Mouse (Mus musculus) limb, embryonic 14.5 days (tissue): ENCODE measurements around the gene Gng10. TPM values are rescaled to one million over a fixed set of nuclear protein-coding genes. Genes with fewer than 3 reads are reported as not detected.

Source experiments
- ATAC-seq: fragments of 200-750 bp; cut with Nextera tagmentation; 2 replicates; pipeline ENCODE4 v1.8.0; 2017; ENCODE audit warnings: low read depth, moderate number of reproducible peaks, moderate TSS enrichment; ENCODE audit not compliant: low FRiP score
- DNase-seq: peaks from one replicate; pipeline ENCODE4 v3.0.0-alpha.2; 2015; ENCODE audit warnings: low spot score
- H3K27ac ChIP-seq: fragments of 300-500 bp; sonication (generic); replicated peaks from 2 replicates; pipeline ENCODE4 v1.5.1; 2014; ENCODE audit warnings: low read depth, mild to moderate bottlenecking, low read length, moderate library complexity, mixed read lengths
- H3K27me3 ChIP-seq: fragments of 300-500 bp; sonication (generic); 2 replicates; pipeline ENCODE4 v1.6.1; 2014; ENCODE audit warnings: low read length, mixed read lengths; ENCODE audit not compliant: control insufficient read depth, insufficient read depth
- H3K36me3 ChIP-seq: fragments of 300-500 bp; sonication (generic); 2 replicates; pipeline ENCODE4 v1.6.1; 2014; ENCODE audit warnings: mild to moderate bottlenecking, low read length, moderate library complexity, mixed read lengths; ENCODE audit not compliant: control insufficient read depth, insufficient read depth
- H3K4me1 ChIP-seq: fragments of 300-500 bp; sonication (generic); 2 replicates; pipeline ENCODE4 v1.6.1; 2014; ENCODE audit warnings: antibody characterized with exemption, low read length, mixed read lengths; ENCODE audit not compliant: control insufficient read depth, insufficient read depth
- H3K4me2 ChIP-seq: fragments of 300-500 bp; sonication (generic); replicated peaks from 2 replicates; pipeline ENCODE4 v1.6.1; 2014; ENCODE audit warnings: low read depth, mild to moderate bottlenecking, low read length, moderate library complexity; ENCODE audit not compliant: severe bottlenecking
- H3K4me3 ChIP-seq: fragments of 300-500 bp; sonication (generic); replicated peaks from 2 replicates; pipeline ENCODE4 v1.5.1; 2014; ENCODE audit warnings: low read length
- H3K9ac ChIP-seq: fragments of 300-500 bp; sonication (generic); 2 replicates; pipeline ENCODE4 v1.6.1; 2014; ENCODE audit warnings: mild to moderate bottlenecking, low read depth, low read length, moderate library complexity; ENCODE audit not compliant: severe bottlenecking
- H3K9me3 ChIP-seq: fragments of 300-500 bp; sonication (generic); 2 replicates; pipeline ENCODE4 v1.6.1; 2016; ENCODE audit warnings: low read length; ENCODE audit not compliant: control insufficient read depth
- POLR2A ChIP-seq: fragments of 200-500 bp; IDR thresholded peaks from 2 replicates; pipeline ENCODE4 v1.8.0; 2012; ENCODE audit warnings: inconsistent platforms, mild to moderate bottlenecking, moderate library complexity, borderline replicate concordance; ENCODE audit not compliant: insufficient read depth, insufficient read length; ENCODE audit errors: extremely low read depth
- WGBS: fragments of 180-500 bp; shearing (Covaris S2); extraction: QIAGEN DNeasy Blood & Tissue Kit; methylation state at CpG from one replicate; pipeline ENCODE4 v1.1.7; 2014; 5-methylcytosine and 5-hydroxymethylcytosine counted together
- polyA plus RNA-seq, 2 experiments: library from polyadenylated mRNA; depleted of rRNA in 1 of 2; stranded (reverse) in 1 of 2; unstranded in 1 of 2; fragments of >200 nt; fragmentation: Nextera tagmentation in 1 of 2; extraction: Ambion mirVana in 1 of 2; gene quantifications; 2 replicates each; pipeline versions ENCODE4 v1.2.1 to v1.2.3; 2012 to 2014

The Gng10 gene
- polyA plus RNA-seq, 2 experiments: 60.9 to 143 TPM

DNA sequence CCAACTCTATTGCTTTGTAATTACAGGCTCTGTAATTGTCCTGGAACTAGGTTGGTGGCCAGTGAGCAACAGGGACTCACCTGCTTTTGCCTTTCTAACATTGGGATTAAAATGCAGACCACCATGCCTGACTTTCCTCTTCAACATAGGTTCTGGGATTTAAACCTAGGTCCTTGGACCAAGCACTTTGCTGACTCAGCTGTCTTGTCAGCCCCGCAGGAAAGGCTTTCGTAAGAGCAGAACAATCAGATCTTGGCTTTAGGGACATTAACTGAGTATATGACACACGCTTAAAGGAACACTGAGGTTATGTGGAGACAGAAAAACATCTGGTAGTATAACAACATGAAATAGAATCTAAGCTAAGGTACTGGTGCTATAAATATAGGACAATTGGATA is 23.0 kb downstream of the Gng10 start:
- Histone ChIP-seq H3K4me1 (no peaks in the 10 kb centered on the region), H3K27me3 (no peaks in the 10 kb centered on the region), H3K4me3 (no peak overlapping the region), H3K36me3 (no peaks in the 10 kb centered on the region), H3K9ac (no peak overlapping the region), H3K4me2 (no peak overlapping the region), H3K27ac (no peak overlapping the region), H3K9me3 (no peaks in the 10 kb centered on the region)
- no peak for ATAC-seq
- no peak for TF ChIP-seq POLR2A
- 81% methylated on average over 3 of the region's 3 CpGs for WGBS
- no peak for DNase-seq

DNA sequence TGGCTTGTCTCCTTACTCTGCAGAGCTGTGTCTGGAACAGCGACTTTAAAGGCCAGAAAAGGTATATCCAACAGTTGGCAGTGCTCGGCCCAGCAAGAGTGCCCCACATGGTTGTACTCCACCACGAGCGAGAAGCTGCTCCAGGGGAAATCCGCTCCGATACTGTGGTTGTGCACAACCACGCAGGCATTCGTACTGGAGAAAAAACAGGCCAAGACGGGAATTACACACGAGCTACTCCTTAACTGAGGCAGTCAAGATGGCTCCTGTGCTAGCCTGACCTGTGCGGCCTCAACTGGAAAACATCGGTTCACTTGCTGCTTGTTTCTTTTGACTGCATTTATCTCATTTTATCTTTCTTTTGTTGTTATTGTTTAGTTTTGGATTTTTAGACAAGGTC is 27.6 kb downstream of the Gng10 start:
- ATAC-seq: no peak
- no peak overlapping the region for H3K4me3 ChIP-seq

DNA sequence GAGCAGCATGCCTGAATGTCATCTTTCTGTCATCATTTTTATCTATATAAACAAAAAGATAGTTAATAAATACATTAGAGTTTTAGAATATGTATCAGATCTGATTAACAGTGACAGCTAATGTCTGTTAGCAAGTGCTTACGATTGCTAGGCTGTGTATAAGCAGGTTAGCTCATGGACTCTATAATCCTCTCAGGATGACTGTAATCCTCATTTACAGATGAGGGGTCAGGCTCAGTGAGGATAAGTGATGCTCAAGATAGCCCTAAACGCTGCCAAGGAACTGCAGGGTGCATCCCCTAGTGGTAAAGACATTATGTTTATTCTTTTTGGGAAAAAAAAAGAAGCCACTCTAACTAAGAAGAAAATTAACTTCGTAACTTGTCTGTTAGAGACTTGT is 34.4 kb downstream of the Gng10 start:
- TF ChIP-seq POLR2A: no peak
- 59% methylated on average over 3 of the region's 3 CpGs for WGBS
- H3K9me3 ChIP-seq: no peaks in the 10 kb centered on the region
- no peaks in the 10 kb centered on the region for H3K4me1 ChIP-seq
- DNase-seq: no peak
- no peaks in the 10 kb centered on the region for H3K27me3 ChIP-seq
- no peaks in the 10 kb centered on the region for H3K36me3 ChIP-seq
- H3K4me2 ChIP-seq: no peak overlapping the region
- no peak for ATAC-seq
- no peak overlapping the region for H3K4me3 ChIP-seq
- H3K9ac ChIP-seq: no peak overlapping the region
- no peak overlapping the region for H3K27ac ChIP-seq

More for the DNA sequence above, 27.6 kb downstream of the Gng10 start:
- no peaks in the 10 kb centered on the region for H3K9me3 ChIP-seq
- WGBS: 67% methylated on average over 12 of the region's 12 CpGs
- no peak for DNase-seq
- H3K4me1 ChIP-seq: no peaks in the 10 kb centered on the region
- H3K4me2 ChIP-seq: no peak overlapping the region
- no peaks in the 10 kb centered on the region for H3K36me3 ChIP-seq
- no peak overlapping the region for H3K9ac ChIP-seq
- TF ChIP-seq POLR2A: no peak
- no peaks in the 10 kb centered on the region for H3K27me3 ChIP-seq
- no peak overlapping the region for H3K27ac ChIP-seq

DNA sequence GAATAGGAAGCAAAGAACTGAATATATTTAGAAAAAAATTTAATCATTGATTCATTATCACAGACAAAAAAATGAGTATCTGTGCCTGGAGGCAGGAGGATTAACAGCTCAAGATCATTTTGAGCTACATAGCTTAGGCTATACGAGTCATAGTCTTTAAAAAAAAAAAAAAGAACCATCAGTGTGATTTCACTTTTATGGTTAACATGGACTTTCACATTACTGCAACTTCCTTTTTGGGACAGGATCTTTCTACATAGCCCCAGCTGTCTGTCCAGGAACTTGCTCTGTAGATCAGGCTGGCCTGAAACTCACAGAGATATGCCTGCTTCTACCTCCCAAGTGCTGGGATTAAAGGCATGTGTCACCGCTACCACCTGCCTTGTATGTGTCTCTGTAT is 48.5 kb downstream of the Gng10 start:
- no peak for TF ChIP-seq POLR2A
- Histone ChIP-seq H3K4me2 (no peak overlapping the region), H3K4me1 (no peaks in the 10 kb centered on the region), H3K27me3 (no peaks in the 10 kb centered on the region), H3K9me3 (no peaks in the 10 kb centered on the region), H3K27ac (no peak overlapping the region), H3K4me3 (no peak overlapping the region), H3K36me3 (no peaks in the 10 kb centered on the region), H3K9ac (no peak overlapping the region)
- ATAC-seq: no peak
- 77% methylated on average over 2 of the region's 2 CpGs for WGBS
- DNase-seq: no peak

DNA sequence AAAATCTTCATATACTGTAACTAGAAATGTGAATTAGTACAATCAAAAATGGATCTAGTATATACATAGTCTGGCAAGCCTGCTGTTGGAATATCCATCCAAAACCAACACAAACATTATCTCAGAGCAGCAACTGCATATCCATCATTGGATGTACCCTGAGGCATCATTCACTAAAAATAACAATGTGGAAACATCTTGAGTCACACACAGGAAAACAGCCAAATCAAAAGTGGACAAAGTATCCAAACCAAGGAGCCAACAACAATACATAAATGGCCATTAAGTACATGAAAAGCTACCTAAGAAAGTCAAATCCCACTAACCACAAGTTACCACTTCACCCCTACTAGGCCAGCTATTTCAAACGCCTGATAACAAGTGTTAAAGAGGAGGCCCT is 54.5 kb downstream of the Gng10 start:
- Histone ChIP-seq H3K9ac (no peak overlapping the region), H3K4me3 (no peak overlapping the region), H3K27me3 (no peaks in the 10 kb centered on the region), H3K36me3 (no peaks in the 10 kb centered on the region), H3K27ac (no peak overlapping the region), H3K9me3 (no peaks in the 10 kb centered on the region), H3K4me1 (no peaks in the 10 kb centered on the region), H3K4me2 (no peak overlapping the region)
- ATAC-seq: no peak
- DNase-seq: no peak
- 33% methylated on average over 1 of the region's 1 CpGs for WGBS
- no peak for TF ChIP-seq POLR2A

Other genes with a start within 250 kb of the Gng10 start
- gene Olfr267, start 247.4 kb upstream of the Gng10 start, polyA plus RNA-seq (2012; rRNA removed): 0.20 and 0.70 TPM in 2 replicates
- gene Olfr267, start 247.4 kb upstream of the Gng10 start, polyA plus RNA-seq (2014; fragmentation: Nextera tagmentation; extraction: Ambion mirVana): 0.07 and 0.19 TPM in 2 replicates
- 21.4 and 25.7 TPM in 2 replicates for gene Ecpas, start 122.3 kb upstream of the Gng10 start, polyA plus RNA-seq (2012; rRNA removed)
- gene Ecpas, start 122.3 kb upstream of the Gng10 start, polyA plus RNA-seq (2014; fragmentation: Nextera tagmentation; extraction: Ambion mirVana): 41.9 and 46.9 TPM in 2 replicates
- 1.8 and 2.5 TPM in 2 replicates for gene Zkscan16, start 91.5 kb upstream of the Gng10 start, polyA plus RNA-seq (2012; rRNA removed)
- gene Zkscan16, start 91.5 kb upstream of the Gng10 start, polyA plus RNA-seq (2014; fragmentation: Nextera tagmentation; extraction: Ambion mirVana): 0.91 and 1.5 TPM in 2 replicates
- 12.8 and 19.2 TPM in 2 replicates for gene Ptgr1, start 48.0 kb upstream of the Gng10 start, polyA plus RNA-seq (2012; rRNA removed)
- gene Ptgr1, start 48.0 kb upstream of the Gng10 start, polyA plus RNA-seq (2014; fragmentation: Nextera tagmentation; extraction: Ambion mirVana): 32.5 and 34.7 TPM in 2 replicates
- gene Dnajc25, start 40.0 kb upstream of the Gng10 start, polyA plus RNA-seq (2012; rRNA removed): 10.1 and 10.7 TPM in 2 replicates
- 18.3 and 20.8 TPM in 2 replicates for gene Dnajc25, start 40.0 kb upstream of the Gng10 start, polyA plus RNA-seq (2014; fragmentation: Nextera tagmentation; extraction: Ambion mirVana)
- 0.14 TPM in 1 of 2 replicates, not detected in the other for gene Gm20503, start 31.9 kb upstream of the Gng10 start, polyA plus RNA-seq (2012; rRNA removed)
- 15.8 and 19.0 TPM in 2 replicates for gene Gm20503, start 31.9 kb upstream of the Gng10 start, polyA plus RNA-seq (2014; fragmentation: Nextera tagmentation; extraction: Ambion mirVana)
- gene AI481877, start 103.9 kb downstream of the Gng10 start, polyA plus RNA-seq (2012; rRNA removed): not detected in 2 replicates
- gene AI481877, start 103.9 kb downstream of the Gng10 start, polyA plus RNA-seq (2014; fragmentation: Nextera tagmentation; extraction: Ambion mirVana): not detected in 2 replicates
- gene Ugcg, start 154.2 kb downstream of the Gng10 start, polyA plus RNA-seq (2012; rRNA removed): 34.0 and 43.7 TPM in 2 replicates
- gene Ugcg, start 154.2 kb downstream of the Gng10 start, polyA plus RNA-seq (2014; fragmentation: Nextera tagmentation; extraction: Ambion mirVana): 13.9 and 15.3 TPM in 2 replicates